Mouse (Mus musculus): ENCODE results near the gene Adra2b.

Adra2b gene

DNA sequence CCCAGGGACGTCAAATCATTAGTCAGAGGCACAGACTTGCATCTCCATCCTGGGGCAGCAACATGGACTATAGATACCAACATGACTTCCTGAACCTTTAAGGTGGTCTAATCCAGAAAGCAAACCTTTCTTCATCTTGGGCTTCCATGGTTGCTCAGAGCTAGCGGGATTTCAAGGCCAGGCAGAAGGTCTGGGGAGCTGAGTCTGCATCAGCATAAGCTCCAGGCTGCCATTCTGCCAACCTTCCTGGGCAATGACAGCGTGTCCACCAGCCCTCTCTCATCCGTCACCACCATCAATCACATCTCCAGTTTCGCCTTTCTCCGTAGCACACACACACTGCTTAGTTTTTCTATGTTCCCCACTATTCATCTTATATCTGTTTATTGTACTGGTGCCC lies 23.7 kb upstream of the Adra2b start:
- DNase-seq = no peak

DNA sequence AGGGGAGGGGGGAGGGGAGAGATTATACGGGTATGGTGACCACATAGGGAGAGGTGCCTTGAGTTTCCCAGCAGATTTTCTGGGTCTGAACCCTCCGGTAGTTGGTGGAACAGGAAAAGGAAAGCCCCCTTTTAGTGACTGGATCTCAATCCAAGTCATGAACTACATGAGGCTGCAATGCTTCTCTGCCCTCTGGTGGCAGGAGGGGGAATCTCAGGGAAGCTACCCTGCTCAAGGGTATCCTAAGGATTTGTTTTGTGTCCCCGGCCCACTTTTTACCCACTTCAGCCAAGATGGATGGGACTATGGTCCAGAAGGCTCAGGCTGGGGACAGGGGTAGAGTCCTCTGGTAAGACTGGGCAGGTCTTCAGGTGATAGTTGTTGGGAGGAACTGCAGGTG lies 21.8 kb upstream of the Adra2b start:
- DNase-seq = no peak

DNA sequence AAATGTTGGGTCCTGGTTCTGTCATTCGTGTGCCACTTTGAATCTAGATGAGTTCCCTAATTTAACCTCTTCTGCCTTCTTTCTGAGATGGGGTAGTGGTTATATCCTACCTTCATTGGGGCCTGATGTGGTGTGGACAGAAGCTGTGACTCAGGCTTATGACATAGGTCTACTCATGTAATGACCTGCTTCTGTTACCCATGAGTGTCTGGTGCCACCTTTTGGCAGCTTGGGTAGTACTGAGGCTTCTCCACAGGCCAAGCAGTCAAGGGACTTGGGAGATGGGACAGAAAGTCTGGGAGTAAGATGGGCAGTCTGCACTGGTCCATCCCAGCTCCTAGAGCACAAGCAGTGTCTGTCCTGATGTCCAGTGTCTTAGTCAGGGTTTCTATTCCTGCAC lies 16.7 kb upstream of the Adra2b start:
- no peak for DNase-seq

DNA sequence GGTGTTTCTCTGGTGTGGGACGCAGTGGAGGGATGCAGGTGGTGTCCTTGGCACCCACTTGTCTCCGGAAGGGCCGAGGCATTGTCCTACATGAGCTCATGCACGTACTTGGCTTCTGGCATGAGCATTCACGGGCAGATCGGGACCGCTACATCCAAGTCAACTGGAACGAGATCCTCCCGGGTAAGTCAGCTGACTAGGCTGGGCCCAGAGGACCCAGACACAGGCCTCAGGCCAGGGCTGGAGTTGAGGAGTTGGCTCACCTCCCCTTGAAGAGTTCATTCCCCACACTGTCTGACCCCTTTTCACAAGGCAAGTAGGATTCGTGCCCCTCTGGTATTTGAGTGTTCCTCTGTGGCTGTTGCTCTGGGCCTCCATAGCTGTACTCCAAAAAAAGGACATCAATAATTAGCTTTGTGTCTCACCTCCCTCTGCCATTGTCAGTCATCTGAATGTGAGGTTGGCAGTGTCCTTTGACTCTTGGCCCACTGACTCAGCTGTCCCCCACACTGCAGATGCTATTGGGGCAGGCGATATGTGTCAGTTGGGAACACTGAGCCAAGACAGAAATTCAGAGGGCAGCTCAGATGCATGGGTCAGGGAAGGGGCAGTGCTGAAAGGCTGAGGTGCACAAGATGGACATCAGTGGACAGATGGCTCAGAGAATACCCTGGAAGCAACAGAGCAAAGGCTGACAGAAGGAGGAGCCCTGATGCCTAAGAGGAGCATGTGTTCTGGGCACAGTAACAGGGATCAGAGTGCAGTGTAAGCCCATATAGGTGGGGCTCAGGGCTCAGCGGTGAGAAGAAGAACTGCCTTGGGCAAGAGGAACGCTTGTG lies 15.6 kb upstream of the Adra2b start:
- no peak for DNase-seq

GRCm38 (mm10) chr2:127353881-127354280 lies 9.1 kb upstream of the Adra2b start:
- DNase-seq = no peak

GRCm38 (mm10) chr2:127363282-127363652 lies 259 bp downstream of the Adra2b start:
- no peak for DNase-seq

DNA sequence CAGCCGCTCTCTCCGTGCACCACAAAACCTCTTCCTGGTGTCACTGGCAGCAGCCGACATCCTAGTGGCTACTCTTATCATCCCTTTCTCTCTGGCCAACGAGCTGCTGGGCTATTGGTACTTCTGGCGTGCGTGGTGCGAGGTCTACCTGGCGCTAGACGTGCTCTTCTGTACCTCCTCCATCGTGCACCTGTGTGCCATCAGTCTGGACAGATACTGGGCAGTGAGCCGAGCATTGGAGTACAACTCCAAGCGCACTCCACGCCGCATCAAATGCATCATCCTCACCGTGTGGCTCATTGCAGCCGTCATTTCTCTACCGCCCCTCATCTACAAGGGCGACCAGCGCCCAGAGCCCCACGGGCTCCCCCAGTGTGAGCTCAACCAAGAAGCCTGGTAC lies 688 bp downstream of the Adra2b start:
- no peak for DNase-seq

DNA sequence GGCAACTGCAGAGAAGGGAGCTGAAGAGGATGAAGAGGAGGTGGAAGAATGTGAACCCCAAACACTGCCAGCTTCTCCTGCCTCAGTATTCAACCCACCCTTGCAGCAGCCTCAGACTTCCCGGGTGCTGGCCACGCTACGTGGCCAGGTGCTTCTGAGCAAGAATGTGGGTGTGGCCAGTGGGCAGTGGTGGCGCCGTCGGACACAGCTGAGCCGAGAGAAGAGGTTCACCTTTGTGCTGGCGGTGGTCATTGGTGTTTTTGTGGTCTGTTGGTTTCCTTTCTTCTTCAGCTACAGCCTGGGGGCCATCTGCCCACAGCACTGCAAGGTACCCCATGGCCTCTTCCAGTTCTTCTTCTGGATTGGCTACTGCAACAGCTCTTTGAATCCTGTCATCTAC lies 1.4 kb downstream of the Adra2b start:
- DNase-seq = no peak

GRCm38 (mm10) chr2:127367126-127367820 lies 4.3 kb downstream of the Adra2b start:
- DNase-seq = no peak

DNA sequence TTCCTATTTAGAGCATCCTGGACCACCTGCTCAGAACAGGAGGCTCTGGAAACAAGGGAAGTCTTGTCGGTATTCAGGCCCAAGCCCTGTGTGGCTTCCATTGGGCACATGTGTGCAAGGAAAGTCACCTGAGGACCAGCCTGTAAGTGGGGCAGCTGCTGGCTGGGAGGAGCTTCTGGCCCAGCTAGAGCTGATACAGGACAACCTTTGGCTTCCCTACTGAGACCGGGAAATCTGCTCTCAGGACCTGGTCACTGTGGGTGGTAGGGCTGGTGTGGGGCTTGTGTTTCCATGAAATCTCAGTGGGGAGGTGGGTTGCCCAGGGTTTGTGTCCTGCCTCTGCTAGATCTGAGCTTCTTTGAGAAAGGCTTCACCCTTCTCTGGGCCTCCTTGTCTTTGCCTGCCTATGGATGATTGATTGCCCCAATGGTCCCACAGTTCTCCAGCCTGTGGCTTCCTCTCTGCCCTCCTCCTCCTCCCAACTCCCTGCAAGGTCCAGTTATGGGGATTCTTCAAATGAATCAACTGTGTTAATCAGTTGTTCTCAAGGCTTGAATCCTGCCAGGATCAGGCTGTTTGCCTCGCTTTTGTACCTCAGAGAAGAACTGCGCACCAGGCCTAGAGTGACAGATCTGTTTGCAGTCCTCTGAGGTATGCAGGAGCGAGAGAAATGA lies 6.8 kb downstream of the Adra2b start:
- no peak for DNase-seq

GRCm38 (mm10) chr2:127370561-127371483 lies 7.8 kb downstream of the Adra2b start:
- DNase-seq = no peak

DNA sequence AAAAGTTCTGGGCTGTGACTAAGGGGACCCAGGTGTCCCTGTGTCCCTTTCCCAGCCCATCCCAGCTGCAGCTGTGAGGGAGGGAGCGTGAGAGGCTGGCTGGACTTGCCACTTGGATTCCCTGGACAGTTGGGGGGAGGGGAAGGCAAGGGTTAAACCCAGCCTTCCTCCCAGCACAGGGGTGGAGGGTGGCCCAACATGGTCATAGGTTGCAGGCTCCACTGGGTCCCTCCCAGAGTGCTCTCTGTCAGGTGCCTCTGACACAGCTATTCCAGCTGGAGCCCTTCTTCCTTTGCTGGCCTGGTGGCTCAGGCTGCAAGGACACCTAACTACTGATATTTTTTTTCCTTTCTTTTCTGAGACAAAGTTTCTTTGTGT lies 8.5 kb downstream of the Adra2b start:
- no peak for DNase-seq

DNA sequence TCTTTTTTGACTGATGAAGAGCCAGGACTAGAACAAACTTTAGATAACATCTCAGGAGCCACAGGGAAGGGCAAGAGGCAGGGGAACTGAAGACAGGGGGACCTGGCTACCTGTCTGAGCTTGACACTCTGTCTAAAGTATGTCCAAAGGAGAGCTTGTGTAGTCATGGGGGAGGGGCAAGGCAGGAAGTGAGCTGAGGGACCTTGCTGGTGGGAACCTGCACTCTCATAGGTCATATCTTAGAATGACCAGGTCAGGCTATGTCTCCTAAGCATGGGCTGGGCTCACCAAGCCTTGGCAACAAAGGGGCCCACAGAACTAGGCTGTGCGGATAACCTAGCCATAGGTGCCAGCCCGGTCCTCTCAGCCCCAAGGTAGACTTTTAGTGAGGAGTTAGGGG lies 9.1 kb downstream of the Adra2b start:
- no peak for DNase-seq

- no peak for DNase-seq
Measured at GRCm38 (mm10) chr2:127374131-127374530, 11.1 kb downstream of the Adra2b start.

DNA sequence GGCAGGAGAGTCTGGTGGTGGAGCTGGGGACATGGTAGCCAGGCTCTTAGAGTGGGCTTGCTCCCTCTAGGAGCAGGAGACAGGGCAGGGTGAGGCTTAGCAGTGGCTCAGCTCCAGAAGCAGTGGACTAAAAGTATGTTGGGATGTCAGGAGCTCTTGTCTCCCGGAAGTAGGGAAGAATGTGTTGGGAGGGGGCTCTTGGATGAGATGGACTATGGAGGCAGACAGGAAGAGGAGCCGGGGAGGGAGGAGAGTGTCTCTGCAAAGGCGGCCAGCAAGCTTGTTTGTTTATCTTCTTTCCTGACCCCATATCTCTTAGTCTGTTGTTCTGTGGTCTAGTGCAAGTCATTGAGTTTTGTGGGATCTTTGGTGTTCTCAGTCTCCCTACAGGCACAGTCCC lies 12.1 kb downstream of the Adra2b start:
- DNase-seq = no peak

- no peak for DNase-seq
Measured at GRCm38 (mm10) chr2:127375759-127376341, 12.8 kb downstream of the Adra2b start.

- no peak for DNase-seq
Measured at GRCm38 (mm10) chr2:127376423-127377051, 13.5 kb downstream of the Adra2b start.

DNA sequence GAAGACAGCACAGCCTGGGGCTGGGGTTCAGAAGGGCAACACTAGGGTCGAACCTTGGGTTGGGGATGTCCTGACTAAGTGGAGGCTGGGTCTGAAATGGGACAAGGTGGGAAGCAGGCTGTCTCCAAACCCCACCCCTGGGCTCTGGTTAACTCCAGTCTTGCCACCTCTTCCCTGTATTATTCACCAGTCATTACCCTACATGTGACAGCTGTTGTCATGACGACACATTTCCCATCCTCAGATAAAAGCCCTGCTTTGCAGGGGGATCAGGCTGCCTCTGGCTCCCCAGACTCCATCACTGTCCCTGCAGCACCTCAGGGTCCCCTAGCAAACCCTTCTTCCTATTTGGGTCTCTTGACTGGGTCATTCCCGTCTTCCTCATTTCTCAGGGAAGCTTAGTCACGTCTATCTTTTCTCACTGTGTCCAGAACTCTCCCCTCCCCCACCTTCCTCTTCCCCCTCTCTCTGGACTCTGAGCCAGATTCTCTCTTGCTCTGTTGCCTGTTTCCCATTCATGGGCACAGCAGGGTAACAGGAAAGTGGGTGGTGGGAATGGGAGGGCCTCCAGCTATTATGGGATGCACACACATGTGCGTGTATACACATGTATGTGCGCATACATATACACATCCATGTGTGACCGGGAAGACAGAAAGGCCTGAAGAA lies 15.1 kb downstream of the Adra2b start:
- no peak for DNase-seq

DNA sequence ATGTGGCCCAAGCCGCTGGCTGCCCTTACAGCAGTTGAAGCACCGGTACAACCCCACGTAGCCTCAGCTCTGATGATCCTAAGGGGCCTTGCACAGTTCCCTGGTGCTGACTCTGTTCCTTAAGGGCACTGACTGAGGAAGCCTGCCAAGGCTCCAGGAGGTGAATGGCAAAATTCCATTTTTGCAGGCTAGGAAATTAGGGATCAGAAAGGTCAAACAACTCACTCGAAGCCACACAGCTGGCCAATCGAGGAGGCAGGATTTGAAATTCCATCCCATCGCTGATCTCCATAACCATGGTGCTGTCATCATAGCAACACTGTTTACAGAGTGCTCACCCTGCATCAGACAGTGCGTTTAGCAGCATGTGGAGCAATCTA lies 15.6 kb downstream of the Adra2b start:
- no peak for DNase-seq

DNA sequence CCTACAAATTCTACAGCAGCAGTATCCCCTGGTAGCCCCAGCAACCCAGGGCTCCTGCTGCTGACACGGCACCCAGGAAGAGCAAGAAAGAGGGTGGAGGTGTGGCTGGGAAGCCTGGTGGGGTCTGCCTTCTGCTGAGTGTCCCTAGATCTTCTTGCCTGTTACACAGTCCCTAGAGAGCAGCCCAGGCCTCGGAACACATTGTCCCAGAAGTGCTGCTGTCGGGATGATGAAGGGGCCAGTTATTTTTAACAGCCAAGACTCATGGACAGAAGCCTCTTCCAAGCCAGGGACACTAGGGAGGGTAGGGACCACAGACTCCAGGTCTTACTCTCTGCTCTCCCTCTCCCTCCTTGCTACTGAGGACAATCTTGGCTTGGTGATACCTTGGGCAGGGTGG lies 16.2 kb downstream of the Adra2b start:
- DNase-seq = no peak

DNA sequence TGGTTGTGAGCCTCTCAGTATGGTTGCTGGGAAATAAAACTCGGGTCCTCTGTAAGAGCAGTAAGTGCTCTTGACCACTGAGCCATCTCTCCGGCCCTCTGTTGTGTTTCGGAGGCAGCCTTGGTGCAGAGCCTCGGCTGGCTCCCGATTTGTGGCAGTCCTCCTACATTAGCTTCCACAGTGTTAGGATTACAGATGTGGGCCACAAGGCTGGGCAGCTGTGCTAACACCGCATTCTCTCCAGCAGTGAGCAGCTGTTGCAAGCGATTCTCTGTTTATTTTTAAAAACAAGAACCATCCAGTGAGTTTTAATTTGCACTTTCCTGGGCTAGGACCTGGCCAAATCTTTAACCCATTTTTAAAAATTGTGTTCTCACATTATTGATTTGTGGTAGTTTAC lies 20.9 kb downstream of the Adra2b start:
- no peak for DNase-seq

GRCm38 (mm10) chr2:127387521-127387920 lies 24.5 kb downstream of the Adra2b start:
- no peak for DNase-seq
